Mouse (Mus musculus) bone marrow macrophage, adult 2 months (primary cell): ENCODE measurements around the gene Nsmce3. TPM values are rescaled to one million over a fixed set of nuclear protein-coding genes. Genes with fewer than 3 reads are reported as not detected.

ENCODE experiments used
- H3K27ac ChIP-seq: 2 replicates; pipeline ENCODE4 v1.5.1; 2012; ENCODE audit warnings: low read depth, low read length; ENCODE audit not compliant: insufficient read depth
- H3K4me1 ChIP-seq: 2 replicates; pipeline ENCODE4 v1.6.1; 2012; ENCODE audit warnings: low read length; ENCODE audit not compliant: control insufficient read depth, insufficient read depth
- H3K4me3 ChIP-seq: 2 replicates; pipeline ENCODE4 v1.5.1; 2012; ENCODE audit warnings: mild to moderate bottlenecking, low read length, moderate library complexity; ENCODE audit not compliant: insufficient read depth
- CTCF ChIP-seq: IDR thresholded peaks from 2 replicates; pipeline ENCODE4 v1.5.1; 2012; ENCODE audit warnings: low read depth, mild to moderate bottlenecking, low read length, moderate library complexity
- POLR2A ChIP-seq: IDR thresholded peaks from 2 replicates; pipeline ENCODE4 v1.6.1; 2012; ENCODE audit warnings: mild to moderate bottlenecking, low read depth, low read length, borderline replicate concordance
- polyA plus RNA-seq: library from polyadenylated mRNA; stranded (reverse); fragments of >200 nt; gene quantifications from 2 replicates; pipeline ENCODE4 v1.2.4, GENCODE M21; 2012; ENCODE audit not compliant: missing spikeins, insufficient read depth, insufficient read length

Nsmce3 gene
- polyA plus RNA-seq, 1 experiment = 6.2 TPM

- TF ChIP-seq CTCF = no peak
- TF ChIP-seq POLR2A = no peak
- Histone ChIP-seq H3K27ac (no peak overlapping the region), H3K4me1 (peaks cover 4% of the 10 kb centered on the region; the same call in 1 of the 2 replicates), H3K4me3 (no peak overlapping the region)
Observed at GRCm38 (mm10) chr7:64895685-64896101, 22.9 kb upstream of the Nsmce3 start.

- Histone ChIP-seq H3K4me3 (no peak overlapping the region), H3K27ac (no peak overlapping the region), H3K4me1 (peaks cover 4% of the 10 kb centered on the region; the same call in 1 of the 2 replicates)
- no peak for TF ChIP-seq CTCF
- TF ChIP-seq POLR2A = no peak
Observed at GRCm38 (mm10) chr7:64891139-64891538, 18.3 kb upstream of the Nsmce3 start.

- no peak overlapping the region for H3K27ac ChIP-seq
- TF ChIP-seq CTCF (no peak), POLR2A (no peak)
- H3K4me1 ChIP-seq = peaks cover 4% of the 10 kb centered on the region; the same call in 1 of the 2 replicates
- H3K4me3 ChIP-seq = no peak overlapping the region
Observed at GRCm38 (mm10) chr7:64889919-64890318, 17.1 kb upstream of the Nsmce3 start.

- H3K4me3 ChIP-seq = no peak overlapping the region
- H3K4me1 ChIP-seq = no peaks in the 10 kb centered on the region
- no peak overlapping the region for H3K27ac ChIP-seq
- TF ChIP-seq CTCF = no peak
- TF ChIP-seq POLR2A = no peak
Observed at GRCm38 (mm10) chr7:64884187-64884862, 11.5 kb upstream of the Nsmce3 start.

- TF ChIP-seq CTCF (no peak), POLR2A (no peak)
- H3K27ac ChIP-seq = no peak overlapping the region
- no peaks in the 10 kb centered on the region for H3K4me1 ChIP-seq
- no peak overlapping the region for H3K4me3 ChIP-seq
Observed at GRCm38 (mm10) chr7:64882243-64882642, 9.4 kb upstream of the Nsmce3 start.

GRCm38 (mm10) chr7:64881387-64881786, 8.6 kb upstream of the Nsmce3 start:
- no peaks in the 10 kb centered on the region for H3K4me1 ChIP-seq
- no peak for TF ChIP-seq CTCF
- TF ChIP-seq POLR2A = no peak
- no peak overlapping the region for H3K27ac ChIP-seq
- H3K4me3 ChIP-seq = no peak overlapping the region

- no peak overlapping the region for H3K27ac ChIP-seq
- no peaks in the 10 kb centered on the region for H3K4me1 ChIP-seq
- TF ChIP-seq POLR2A (no peak), CTCF (no peak)
- H3K4me3 ChIP-seq = no peak overlapping the region
Observed at GRCm38 (mm10) chr7:64880415-64880814, 7.6 kb upstream of the Nsmce3 start.

- Histone ChIP-seq H3K27ac (no peak overlapping the region), H3K4me3 (no peak overlapping the region), H3K4me1 (peaks cover 8% of the 10 kb centered on the region)
- TF ChIP-seq POLR2A (no peak), CTCF (no peak)
Observed at GRCm38 (mm10) chr7:64874941-64875340, 2.1 kb upstream of the Nsmce3 start.

GRCm38 (mm10) chr7:64873266-64873665, 469 bp upstream of the Nsmce3 start:
- Histone ChIP-seq H3K4me1 (peaks cover 8% of the 10 kb centered on the region), H3K27ac (no peak overlapping the region), H3K4me3 (no peak overlapping the region)
- TF ChIP-seq CTCF (no peak), POLR2A (no peak)

- H3K4me1 ChIP-seq = peaks cover 8% of the 10 kb centered on the region
- peak overlapping the region; percentile 51 for H3K27ac ChIP-seq
- TF ChIP-seq CTCF (no peak), POLR2A (no peak)
- peak overlapping the region; percentile 90 for H3K4me3 ChIP-seq
Observed at GRCm38 (mm10) chr7:64871987-64872742, 632 bp downstream of the Nsmce3 start.
